Mouse (Mus musculus) lung, adult 2 months (tissue): ENCODE data around the gene Pde6g. TPM values are rescaled to one million over a fixed set of nuclear protein-coding genes. Genes with fewer than 3 reads are reported as not detected.

Experiments used
- DNase-seq: peaks from one replicate; pipeline ENCODE4 v3.0.0; 2022
- H3K4me1 ChIP-seq: fragments of 200-500 bp; 2 replicates; pipeline ENCODE4 v1.6.1; 2011; ENCODE audit warnings: low read length; ENCODE audit not compliant: control insufficient read depth, insufficient read depth
- H3K4me3 ChIP-seq: fragments of 200-500 bp; replicated peaks from 2 replicates; pipeline ENCODE3; 2011; ENCODE audit warnings: low read depth, mild to moderate bottlenecking, control low read depth, low read length; ENCODE audit errors: extremely low read depth
- CTCF ChIP-seq: fragments of 200-500 bp; IDR thresholded peaks from 2 replicates; pipeline ENCODE4 v1.5.1; 2011; ENCODE audit warnings: mild to moderate bottlenecking, low read length, control low read depth; ENCODE audit not compliant: insufficient read depth
- POLR2A ChIP-seq: fragments of 200-500 bp; IDR thresholded peaks from 2 replicates; pipeline ENCODE4 v1.6.1; 2011; ENCODE audit warnings: low read depth, mild to moderate bottlenecking, control low read depth, low read length, borderline replicate concordance; ENCODE audit errors: extremely low read depth
- WGBS: fragments of 180-500 bp; shearing (Covaris S2); methylation state at CpG from one replicate; pipeline ENCODE4 v1.1.7; 2018; 5-methylcytosine and 5-hydroxymethylcytosine counted together
- polyA plus RNA-seq: library from polyadenylated mRNA; depleted of rRNA; stranded (reverse); fragments of >200 nt; gene quantifications from 2 replicates; pipeline ENCODE4 v1.2.3, GENCODE M21; 2012

Pde6g gene
- polyA plus RNA-seq, 1 experiment: 0.45 TPM

DNA sequence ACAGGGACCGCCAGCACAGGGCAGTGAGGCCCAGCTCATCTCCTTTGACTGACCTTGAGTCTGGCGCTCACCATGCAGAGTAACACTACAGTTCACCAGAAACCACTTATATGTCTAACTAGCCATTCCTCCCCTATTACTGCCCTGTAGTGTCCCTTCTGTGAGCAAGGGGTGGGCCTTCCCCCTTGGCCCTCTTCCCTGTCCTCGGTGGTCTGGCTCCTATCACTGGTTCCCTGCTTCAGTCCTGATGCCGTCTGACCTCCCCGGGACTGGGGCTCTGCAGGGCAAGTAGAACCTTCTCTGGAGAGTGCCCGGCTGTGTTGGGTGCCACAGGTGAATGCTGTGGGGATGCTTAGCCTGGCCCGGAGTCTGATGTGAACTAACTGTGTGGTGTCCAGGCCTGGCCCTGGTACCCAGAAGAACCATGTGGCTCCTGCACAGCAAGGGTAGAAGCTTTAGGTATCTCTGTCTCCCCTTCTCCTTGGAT is 30.2 kb upstream of the Pde6g start:
- WGBS: 84% methylated on average over 7 of the region's 7 CpGs

GRCm38 (mm10) chr11:120472052-120472451 is 18.8 kb upstream of the Pde6g start:
- H3K4me1 ChIP-seq: peaks cover 4% of the 10 kb centered on the region; the same call in 1 of the 2 replicates
- 96% methylated on average over 6 of the region's 6 CpGs for WGBS
- H3K4me3 ChIP-seq: no peak overlapping the region
- TF ChIP-seq POLR2A (no peak), CTCF (no peak)
- no peak for DNase-seq

More for the DNA sequence above, 30.2 kb upstream of the Pde6g start:
- peaks cover 7% of the 10 kb centered on the region; the same call in 1 of the 2 replicates for H3K4me1 ChIP-seq
- no peak for DNase-seq
- no peak for TF ChIP-seq CTCF
- no peak for TF ChIP-seq POLR2A
- no peak overlapping the region for H3K4me3 ChIP-seq

DNA sequence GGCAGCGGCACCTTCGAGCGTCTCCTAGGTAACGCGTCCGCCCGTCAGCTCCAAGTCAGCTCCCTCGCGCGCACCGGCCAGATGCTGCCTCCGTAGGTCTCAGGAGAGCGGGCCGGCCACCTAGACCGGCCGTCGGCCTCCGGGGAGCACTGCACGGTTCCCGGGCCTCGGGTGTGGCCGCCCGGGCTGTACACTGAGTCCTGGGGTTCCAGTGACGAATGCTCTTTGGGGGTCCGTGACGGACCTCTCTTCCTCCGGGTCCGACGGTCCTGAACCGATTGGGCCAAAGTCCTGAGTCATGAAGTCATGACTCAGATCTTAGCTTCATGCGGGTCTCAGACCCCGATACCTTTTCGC is 14.4 kb upstream of the Pde6g start:
- no peak for DNase-seq
- WGBS: under 1% methylated on average over 33 of the region's 33 CpGs
- Histone ChIP-seq H3K4me3 (peak overlapping the region; percentile 71), H3K4me1 (peaks cover 8% of the 10 kb centered on the region)
- TF ChIP-seq POLR2A: no peak
- no peak for TF ChIP-seq CTCF

GRCm38 (mm10) chr11:120467051-120467735 is 13.9 kb upstream of the Pde6g start, which contains the start of gene Arl16:
Arl16 (minus strand) TSS chr11:120467607.
- TF ChIP-seq CTCF (no peak), POLR2A (peak; percentile 86; the same call in 1 of the 2 replicates)
- peak; percentile 88 for DNase-seq
- H3K4me3 ChIP-seq: peak within 1 kb of the TSS; percentile 95
- under 1% methylated on average over 54 of the region's 54 CpGs for WGBS
- peaks cover 8% of the 10 kb centered on the region for H3K4me1 ChIP-seq

- Histone ChIP-seq H3K4me3 (no peak overlapping the region), H3K4me1 (peaks cover 8% of the 10 kb centered on the region)
- TF ChIP-seq CTCF (no peak), POLR2A (no peak)
- 64% methylated on average over 4 of the region's 4 CpGs for WGBS
- DNase-seq: no peak
Measured at GRCm38 (mm10) chr11:120465521-120465920, 12.2 kb upstream of the Pde6g start.

DNA sequence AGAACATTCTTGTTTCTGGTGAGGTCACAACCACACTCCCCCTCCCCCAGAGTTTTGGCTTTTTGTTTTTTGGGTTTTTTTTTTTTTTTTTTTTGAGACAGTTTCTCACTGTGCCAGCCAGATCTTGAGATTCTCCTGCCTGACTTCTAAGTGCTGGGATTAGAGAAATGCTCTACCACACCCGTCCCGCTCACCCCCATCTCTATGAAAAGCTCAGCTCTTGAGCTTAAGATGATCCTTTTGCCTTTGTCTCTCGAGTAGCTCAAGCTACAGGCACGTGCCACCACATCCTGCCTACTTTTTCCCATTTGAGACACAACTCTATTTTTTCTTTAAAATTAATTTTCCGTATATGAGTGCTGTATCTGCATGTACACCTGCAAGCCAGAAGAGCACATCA is 11.1 kb upstream of the Pde6g start:
- Histone ChIP-seq H3K4me1 (peaks cover 8% of the 10 kb centered on the region), H3K4me3 (no peak overlapping the region)
- no peak for DNase-seq
- no peak for TF ChIP-seq CTCF
- TF ChIP-seq POLR2A: no peak
- 87% methylated on average over 5 of the region's 5 CpGs for WGBS

DNA sequence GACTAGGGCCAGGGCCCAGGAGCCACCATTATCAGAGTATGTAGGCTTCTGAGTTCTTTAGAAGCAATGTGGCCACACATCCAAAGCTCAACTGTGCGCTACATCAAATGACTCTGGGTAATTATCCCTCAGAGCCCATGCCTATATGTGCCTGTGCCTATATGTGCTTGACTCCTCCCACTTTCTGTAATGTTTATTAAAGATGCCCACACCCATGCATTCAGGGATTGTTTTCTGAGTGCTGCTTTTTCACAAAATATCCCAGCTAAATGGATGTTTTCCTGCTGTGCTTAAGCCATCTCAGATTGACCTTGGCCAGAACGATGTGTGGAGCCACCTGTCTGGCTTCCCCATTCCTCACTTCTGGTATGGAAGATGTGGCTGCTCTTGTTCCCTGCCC is 10.2 kb upstream of the Pde6g start:
- Histone ChIP-seq H3K4me1 (peaks cover 8% of the 10 kb centered on the region), H3K4me3 (no peak overlapping the region)
- 83% methylated on average over 2 of the region's 2 CpGs for WGBS
- TF ChIP-seq CTCF: no peak
- no peak for TF ChIP-seq POLR2A
- no peak for DNase-seq

DNA sequence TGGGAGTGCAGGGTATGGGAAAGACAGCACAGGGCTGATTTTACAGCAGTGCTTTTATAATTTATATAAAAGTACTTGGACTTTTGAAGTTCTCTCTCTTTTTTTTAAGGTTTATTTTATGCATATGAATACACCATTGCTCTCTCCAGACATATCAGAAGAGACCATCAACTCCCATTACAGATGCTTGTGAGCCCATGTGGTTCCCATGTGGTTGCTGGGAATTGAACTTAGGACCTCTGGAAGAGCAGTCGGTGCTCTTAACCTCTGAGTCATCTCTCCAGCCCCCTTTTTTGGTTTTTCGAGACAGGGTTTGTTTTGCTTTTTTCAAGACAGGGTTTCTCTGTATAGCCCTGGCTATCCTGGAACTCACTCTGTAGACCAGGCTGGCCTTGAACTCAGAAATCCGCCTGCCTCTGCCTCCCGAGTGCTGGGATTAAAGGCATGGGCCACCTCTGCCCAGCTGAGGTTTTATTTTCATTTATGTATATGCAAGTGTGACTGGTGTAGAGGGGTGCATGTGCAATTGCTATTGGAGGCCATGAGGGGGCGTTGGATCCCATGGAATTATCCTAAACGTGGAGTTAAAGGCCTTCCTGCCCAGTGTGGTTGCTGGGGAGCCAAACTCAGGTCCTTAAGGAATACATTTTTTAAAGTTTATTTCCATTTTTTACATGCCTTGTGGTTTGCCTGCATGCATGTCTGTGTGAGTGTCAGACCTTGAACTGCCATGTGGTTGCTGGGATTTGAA is 5.7 kb upstream of the Pde6g start:
- TF ChIP-seq POLR2A (no peak), CTCF (peak; percentile 10; the same call in 1 of the 2 replicates)
- 59% methylated on average over 6 of the region's 6 CpGs for WGBS
- no peak for DNase-seq
- H3K4me3 ChIP-seq: no peak overlapping the region
- H3K4me1 ChIP-seq: no peaks in the 10 kb centered on the region; the same call in 1 of the 2 replicates

GRCm38 (mm10) chr11:120457772-120458751 is 4.8 kb upstream of the Pde6g start, which contains the start of the genes Oxld1 and Ccdc137:
Oxld1 (minus strand) TSS chr11:120458068.
Ccdc137 (plus strand) TSS chr11:120458115.
- peak; percentile 76 for DNase-seq
- Histone ChIP-seq H3K4me1 (no peaks in the 10 kb centered on the region; the same call in 1 of the 2 replicates), H3K4me3 (peak within 1 kb of the TSS; percentile 80)
- whole genome bisulfite sequencing: 2% methylated on average over 62 of the region's 62 CpGs
- TF ChIP-seq POLR2A (peak; percentile 79; the same call in 1 of the 2 replicates), CTCF (no peak)
